Mouse (Mus musculus): ENCODE measurements at regions not wholly inside any gene's neighbourhood (a gene's known extent, or its start where the extent isn't known, plus 50 kb on each side); places are given as distances from the start of the nearest gene placed in this dataset.
A peak's percentile ranks its signal among the peaks of the same experiment; 100 is the strongest.

DNA sequence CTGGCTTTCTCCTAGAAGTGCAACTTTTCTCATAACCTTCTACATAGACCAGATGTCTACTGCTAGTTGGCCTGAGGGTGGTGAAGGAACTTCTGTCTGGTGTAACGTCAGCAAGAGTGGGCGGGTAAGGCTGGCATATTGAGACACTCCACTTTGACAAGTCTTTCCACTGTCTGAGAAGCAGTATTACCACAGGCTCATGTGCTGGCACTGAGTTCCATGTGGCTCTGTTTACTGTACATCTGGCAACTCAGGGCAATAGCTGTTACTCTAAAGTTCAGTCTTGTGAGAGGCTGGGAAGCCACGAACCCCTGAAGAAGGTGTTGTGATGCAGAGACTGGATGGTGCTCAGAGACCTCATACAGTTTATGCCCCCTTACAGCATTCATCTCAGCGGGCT, 230.7 kb upstream of the Tbx18 start:
- no peak for DNase-seq (ENCODE audit: low spot score in 2 of 2)

DNA sequence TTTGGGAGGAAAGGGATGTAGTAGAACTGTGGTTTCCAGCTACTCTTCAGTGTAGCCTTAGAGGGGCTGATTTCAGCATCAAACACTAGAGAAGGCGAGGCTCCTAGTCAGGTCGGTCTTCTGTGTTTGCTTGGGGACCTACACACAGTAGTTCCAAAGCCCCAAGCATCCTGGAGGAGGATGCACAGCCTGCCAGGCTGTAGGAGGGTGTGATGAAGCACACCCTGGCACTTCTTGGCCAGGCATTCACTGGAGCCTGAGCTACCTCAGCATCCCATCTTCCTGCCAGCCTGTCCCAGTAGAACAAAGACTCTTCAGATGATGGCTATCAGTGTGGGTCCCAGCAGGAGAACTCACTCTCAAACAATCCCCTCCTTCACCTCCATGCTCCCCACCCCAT, 233.4 kb upstream of the Tbx18 start:
- no peak for DNase-seq (ENCODE audit: low spot score in 2 of 2)

DNA sequence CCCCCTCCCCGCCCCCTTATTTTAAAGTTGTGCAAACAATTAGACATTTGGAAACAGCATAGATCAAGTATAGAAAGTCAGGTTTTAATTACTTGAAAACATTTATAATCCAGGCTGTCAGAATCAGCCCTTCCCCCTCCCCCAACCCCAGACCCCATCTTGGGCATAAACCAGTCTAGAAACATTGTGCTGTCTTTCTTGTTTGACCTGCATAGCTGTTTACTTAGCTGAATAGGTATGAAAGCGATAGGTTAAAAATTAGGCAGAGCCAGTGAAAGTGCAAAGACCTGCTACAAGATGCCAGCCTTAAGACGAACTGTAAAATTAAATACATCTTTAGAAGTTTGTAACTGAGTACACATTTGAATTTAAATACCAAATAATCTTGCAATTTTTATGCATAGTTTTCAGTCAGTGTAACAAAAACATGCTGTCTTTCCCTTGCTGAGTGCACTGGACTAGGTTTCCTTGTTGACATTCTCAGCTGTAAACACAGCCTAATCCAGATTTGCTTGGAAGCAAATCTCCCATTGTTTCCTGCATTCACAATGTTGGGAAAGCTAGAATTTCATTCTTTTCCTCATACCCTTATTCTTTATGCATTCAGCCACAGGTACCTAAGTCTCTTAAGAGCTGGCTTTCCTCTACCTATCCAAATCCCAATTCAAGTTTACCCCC, 234.2 kb upstream of the Tbx18 start:
- DNase-seq (ENCODE audit: low spot score in 2 of 2) = no peak

DNA sequence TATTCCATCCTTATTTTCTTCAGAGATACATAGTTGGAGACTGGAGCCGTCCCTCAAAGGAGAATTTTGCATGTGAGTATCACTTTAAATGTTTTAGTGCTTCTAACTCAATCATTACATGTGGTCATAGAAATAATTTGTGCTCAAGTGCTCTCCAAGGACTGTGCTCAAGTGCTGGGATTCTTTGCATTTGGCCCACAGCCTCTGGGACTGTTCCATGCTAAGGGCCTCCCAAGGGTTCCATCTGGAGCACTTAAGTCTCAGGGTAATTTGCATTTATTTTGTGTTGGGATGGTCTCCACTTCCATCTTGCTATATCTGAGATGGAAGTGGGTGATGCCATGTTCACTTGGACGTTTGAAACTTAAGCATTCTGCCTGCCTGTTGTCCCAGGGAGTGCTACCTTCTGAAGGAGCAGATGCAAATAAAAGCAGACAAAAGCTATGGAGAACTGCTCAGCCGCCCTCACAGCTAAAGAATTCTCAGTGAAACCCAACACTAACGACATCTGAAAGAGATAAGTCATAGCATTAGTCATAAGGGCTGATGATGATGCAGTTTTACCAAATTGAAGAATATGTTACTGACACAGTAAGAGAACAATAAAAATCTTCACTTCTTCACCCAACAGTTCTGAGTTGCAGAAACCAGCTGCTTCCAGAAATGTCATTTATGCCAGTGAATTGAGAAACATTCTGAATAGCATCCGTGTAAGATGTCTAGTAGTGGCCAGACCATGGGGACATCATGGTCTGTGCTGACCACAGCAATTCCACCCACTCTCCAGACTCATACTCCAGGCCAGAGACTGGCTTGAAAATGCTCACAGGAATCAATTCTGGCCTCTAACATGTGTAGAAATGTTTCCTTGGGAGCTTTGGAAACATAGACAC, 237.4 kb upstream of the Tbx18 start:
- no peak for DNase-seq (ENCODE audit: low spot score in 2 of 2)

DNA sequence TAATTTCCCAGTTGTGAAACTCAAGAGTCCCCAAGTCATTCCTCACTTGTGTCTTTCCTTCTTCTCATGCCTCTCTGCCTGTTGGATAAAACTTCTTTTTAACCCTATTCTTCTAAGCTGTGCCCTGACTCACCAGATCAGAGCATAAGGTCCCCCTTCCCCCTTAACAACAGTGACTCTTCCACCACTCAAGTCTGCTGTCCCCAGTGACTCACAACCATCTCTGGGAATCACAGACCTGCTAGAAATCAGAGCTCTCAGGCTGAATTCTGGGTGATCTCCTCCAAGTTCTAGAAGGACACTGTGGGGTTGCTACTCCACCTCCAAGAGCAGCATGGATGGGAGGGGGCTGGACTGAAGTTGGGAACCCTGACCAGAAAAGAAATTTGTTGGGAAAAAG, 239.5 kb upstream of the Tbx18 start:
- no peak for DNase-seq (ENCODE audit: low spot score in 2 of 2)

DNA sequence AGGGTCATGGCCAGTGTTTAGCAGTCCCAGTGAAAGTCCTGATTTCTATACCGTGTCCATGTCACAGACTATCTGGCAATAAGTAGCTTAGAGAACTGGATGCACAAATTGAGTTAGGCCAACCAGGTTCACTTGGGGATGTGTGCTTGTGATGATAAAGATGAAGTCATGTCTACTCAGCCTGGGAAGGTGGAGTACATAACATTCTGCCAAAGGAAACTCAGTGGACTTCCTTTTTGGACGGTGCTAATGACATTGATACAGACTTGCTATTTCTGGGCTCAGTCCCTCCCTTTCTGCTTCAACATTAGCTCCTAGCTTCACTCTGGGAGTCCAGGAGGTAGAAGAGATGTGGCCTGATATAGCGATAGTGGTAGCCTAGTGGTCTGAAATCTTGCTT, 240.7 kb upstream of the Tbx18 start:
- DNase-seq (ENCODE audit: low spot score in 2 of 2) = no peak

DNA sequence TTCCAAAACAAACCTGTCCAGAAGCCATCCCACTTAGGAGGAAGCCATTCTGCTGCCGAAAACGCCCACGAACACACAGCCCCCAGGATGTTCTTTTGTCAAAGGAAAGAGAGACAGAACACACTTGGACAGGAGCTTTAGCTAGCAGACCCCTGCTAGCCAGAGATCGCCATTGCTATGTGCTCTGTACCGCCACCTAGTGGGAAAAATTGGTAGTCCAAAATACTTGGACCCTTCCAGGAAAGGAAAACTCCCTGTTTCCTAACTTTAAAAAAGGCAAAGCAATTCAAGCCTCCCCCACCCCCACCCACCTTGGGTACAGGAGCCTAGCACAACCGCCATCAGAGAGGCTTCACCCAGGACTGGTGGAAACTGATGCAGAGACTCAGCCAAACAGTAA, 242.5 kb upstream of the Tbx18 start:
- no peak for DNase-seq (ENCODE audit: low spot score in 2 of 2)

DNA sequence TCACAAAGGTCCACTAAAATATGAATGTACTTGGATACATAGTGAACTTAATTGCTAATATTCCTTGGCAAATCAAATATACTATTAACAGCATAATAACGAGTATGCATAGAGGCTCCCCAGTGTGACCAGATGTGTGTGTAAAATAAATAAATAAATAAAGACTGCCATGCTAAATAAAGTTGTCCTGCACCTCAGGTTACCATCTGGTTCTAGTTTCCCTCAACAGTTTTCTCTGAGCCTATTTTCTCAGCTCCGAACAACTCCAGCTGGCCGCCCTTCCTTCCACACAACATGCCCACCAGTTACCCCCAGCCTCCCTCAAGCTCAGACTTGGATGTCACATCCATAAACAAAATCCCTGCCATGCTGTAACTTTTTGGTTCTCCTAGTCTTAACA, 253.8 kb upstream of the Tbx18 start:
- DNase-seq (ENCODE audit: low spot score in 2 of 2) = no peak

DNA sequence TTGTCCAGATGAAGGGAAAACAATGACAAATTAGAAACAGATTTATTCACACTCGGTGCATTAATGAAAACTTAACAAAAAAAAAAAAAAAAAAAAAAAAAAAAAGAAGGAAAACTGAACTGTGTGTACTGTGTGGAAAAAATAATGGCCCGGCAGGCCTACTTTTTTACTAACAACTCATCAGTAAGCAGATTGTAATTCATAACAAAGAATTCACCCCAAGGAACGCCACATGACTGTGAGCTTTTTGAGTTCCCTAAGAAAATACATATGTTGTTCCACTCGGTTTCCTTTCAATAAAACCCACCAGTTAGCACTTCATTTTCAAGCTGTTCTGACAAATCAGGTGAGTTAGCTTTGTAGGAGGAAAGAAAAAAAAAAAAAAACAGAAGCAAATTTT, 254.4 kb upstream of the Tbx18 start:
- DNase-seq (ENCODE audit: low spot score in 2 of 2) = no peak

DNA sequence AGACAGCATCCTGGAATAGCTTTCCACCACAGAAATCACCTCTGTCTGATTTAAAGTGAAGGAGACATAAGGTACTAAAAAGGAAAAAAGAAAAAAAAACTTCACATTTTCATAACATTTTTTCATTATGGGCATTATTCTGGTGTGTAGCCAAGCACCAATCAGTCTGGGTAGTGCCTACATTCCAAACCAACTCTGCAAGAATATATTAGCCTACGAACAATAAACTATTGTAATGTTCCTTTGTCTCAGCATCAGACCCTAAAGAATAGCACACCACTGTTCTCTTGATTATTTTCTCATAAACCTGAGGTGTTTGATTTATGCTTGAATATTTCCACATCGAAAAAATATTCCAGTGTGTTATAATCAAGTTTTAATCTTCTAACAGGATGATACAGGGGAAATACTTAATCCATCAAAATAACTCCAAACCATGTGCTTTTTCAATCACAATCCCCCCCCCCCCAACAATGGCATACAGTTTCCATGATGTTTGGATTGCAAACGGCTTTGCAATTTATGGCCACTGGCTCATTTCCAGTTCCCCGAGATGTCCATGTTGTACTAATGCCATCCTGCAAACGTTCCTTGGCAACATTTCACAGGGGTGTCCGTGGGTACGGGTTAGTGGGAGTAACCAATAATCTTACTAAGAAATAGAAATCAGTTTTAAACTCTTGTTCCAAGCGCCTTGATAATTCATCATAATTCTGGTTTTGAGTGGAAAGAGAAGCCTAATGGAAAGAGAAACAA, 275.1 kb upstream of the Tbx18 start:
- DNase-seq (ENCODE audit: low spot score in 2 of 2) = no peak

DNA sequence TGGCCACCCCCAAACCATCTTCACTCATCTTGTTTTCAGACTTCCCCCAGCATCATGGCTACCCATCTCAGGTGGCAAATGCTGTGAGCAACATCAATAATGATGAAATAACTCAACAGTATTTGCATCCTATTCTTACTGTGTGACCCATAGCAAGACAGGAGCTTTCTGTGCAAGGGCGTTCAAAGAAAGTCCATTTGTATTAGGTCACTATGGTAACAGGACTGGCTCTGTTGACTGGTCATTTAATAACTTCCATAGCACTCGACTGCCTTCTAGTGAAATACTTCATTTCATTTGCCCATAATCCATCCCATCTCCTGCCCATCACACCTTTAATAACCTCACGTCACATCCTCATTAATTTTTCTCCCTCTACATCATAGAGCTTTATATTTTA, 292.7 kb upstream of the Tbx18 start:
- no peak for DNase-seq (ENCODE audit: low spot score in 2 of 2)

DNA sequence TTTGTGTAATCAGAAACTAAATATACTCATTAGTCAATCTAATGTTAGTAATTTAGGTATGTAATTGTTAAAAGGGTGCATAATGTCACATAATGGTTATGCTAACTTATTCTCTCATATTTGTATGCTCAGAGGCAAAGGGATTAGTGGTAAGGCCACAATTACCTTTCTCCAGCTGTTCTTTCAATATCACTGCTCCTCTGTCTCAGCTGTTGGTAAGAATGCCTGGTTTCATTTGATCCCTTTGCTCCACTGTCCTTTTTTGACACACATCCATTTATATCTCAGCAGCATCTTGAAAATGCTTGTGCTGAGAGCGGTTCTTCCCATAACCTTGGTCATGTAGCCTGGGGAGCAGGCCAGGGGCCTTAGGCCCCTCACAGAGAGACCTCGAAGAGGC, 294.9 kb upstream of the Tbx18 start:
- no peak for DNase-seq (ENCODE audit: low spot score in 2 of 2)

DNA sequence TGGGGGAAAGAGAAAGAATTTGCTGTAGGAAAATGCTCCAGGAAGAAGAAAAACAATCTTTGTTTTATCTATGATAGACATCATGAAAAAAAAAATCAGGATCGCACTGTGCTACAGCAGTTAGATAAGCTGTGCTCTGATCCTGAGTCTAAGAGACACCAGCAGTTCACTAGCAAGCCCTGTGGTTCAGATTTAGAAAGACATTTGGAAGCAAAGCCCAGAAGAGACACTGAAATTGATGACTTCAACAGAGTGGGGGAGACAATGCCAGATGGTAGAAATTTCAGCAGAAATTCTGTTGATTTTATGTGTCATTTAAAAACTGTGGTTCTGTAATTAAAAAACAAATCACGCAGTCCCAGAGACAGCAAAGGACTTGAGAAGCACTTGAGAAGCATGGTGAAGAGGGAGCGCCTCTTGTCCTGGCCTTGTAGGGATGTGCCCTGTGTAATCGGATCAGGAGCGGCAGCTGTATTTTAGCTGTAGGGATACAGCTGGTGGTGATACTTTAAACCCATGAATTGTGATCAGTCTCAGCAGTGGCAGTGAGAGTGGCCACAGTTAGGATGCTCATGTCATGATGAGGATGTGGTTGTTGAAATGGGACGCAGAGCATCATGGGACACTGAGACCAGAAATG, 296.4 kb upstream of the Nt5e start:
- DNase-seq (ENCODE audit: low spot score in 2 of 2) = peak; percentile 26 to 46

DNA sequence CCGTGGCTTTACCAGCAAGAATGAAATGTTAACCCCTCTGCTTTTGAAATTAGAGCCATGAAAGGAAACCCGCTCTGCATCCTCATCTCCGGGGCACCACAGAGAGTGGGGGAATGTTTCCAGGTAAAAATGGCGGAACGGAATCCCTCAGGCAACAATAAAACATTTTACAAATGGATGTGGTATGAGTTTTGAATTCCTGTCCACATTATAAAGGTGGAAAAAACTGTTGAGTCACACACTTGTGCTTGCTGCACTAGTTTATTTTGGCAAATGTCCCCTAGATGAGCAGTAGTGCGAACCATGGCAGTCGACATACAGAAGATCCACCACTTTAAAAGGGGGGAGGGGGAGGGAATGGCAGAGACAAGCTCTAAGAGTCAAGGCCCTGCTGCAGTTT, 289.4 kb upstream of the Nt5e start:
- DNase-seq (ENCODE audit: low spot score in 2 of 2) = no peak

DNA sequence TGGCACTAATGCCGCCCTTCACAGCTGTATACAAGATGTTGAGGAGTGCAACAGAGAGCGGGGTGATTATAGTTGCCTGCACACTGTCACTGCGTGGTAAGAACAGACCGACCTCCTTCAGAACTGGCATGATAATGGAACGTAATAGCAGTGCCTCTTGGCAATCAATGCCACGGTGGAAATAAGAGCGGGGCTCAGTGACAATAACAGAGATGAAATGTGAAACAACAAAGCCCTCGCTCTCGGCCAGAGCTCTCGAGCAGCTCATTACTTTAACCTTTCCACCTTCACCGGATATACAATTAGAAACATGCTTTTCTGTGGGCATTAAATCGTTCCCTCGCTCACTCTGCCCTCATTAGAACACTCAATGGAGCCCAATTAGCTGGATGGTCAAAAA, 277.7 kb upstream of the Nt5e start:
- no peak for DNase-seq (ENCODE audit: low spot score in 2 of 2)

DNA sequence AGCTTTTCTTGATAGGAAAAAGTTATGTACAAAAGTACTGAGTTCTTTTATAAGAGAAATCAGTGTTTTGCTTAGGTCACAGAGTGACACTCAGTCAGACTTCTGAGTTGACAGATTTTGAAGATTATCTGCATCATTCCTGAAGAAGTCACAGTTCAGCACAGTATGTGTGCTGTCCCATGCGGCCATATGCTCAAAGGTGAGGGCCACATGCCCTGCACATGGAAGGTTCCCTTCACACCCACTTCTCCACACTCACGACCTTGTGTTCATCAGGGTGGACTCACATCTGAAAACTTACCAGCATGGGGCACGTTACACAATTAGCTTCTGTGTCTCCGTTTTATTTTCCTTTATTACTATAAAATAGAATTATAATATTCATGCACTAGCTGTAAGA, 277.2 kb upstream of the Nt5e start:
- no peak for DNase-seq (ENCODE audit: low spot score in 2 of 2)

DNA sequence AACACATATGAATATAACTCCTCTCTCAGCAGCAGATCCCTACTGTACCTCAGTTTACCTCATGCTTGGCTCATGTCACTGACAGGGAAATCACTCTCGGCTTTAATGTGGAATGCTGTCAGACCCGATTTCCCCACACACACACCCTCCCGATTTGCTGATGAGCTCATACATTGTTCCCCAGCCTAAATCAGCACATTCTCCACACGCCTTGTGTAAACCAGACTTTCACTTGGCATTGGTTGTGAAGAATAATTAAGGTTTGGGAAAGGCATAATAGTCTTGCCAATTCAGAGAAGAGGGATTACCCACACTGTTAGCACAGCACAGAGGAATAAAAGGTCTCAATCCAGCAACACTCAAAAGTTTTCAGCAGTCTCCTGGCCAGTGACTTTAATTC, 268.4 kb upstream of the Nt5e start:
- DNase-seq (ENCODE audit: low spot score in 2 of 2) = no peak

DNA sequence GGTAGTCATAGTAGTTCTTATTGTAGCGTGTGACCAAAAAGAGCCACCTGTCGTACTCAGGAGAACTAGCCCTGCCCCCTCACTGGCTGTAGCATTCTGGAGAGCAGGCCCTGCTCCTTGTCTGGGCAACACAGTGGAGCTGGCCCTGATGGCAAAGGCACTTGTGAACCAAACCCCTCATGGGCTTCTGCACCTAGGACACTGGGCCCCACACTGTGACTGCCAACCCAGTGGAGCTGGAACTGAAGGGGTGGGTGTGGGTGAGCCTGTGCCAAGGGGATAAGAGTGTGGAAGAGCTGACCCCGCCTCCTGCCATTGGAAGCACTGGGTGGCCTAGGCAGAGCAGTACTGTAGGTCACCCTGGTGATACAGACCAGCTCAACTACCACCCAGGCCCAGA, 268.0 kb upstream of the Nt5e start:
- no peak for DNase-seq (ENCODE audit: low spot score in 2 of 2)

DNA sequence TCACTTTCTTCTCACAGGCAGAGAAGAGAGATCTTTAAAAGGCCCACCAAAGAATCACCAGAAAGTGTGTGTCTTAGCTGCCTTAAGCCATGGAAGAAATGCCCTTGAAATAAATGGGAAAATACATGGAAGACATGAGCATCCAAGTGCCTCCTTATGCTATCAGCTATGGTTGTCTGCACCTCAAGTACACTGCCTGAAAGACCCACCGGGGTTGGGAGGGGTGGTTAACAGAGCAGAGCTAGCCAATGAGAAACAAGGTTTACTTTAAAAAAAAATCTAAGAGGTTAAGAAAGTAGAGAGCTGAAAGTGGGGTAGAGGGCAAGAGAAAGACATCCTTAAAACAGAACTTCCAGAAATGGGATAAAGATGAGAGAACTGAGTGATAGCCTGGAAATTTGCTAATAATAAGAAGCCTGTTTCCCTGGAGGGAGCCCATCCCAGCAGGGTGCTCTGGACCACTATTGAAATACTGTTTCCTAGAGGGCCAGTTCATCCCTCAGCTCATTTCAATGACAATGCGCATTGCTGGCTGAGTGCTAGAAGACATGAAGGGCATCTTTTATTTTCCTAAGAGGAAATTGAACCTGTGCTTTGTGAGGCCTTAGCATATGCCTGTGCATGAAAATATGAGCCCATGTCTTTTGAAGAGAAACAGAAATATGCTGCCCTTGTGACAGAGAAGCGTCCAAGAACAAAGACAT, 262.9 kb upstream of the Nt5e start:
- DNase-seq (ENCODE audit: low spot score in 2 of 2) = no peak

DNA sequence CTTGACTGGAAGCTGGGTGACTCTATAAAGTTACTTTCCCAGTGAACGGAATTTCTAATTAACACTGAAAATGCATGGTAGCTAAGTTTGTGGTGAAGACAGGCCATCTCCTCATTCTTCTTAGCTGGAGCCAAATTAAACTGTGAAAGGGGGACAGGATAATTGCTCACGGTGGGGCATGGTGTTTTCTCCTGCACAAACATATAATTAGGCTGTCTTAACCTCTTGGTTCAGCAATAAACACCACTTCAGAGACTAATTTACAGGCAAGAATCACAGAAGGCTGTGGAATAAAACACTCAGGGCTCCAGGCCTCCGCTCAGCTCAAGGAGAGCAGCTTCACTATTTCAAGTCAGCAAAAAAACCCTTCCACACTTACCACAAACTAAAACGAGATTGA, 261.9 kb upstream of the Nt5e start:
- DNase-seq (ENCODE audit: low spot score in 2 of 2) = no peak

DNA sequence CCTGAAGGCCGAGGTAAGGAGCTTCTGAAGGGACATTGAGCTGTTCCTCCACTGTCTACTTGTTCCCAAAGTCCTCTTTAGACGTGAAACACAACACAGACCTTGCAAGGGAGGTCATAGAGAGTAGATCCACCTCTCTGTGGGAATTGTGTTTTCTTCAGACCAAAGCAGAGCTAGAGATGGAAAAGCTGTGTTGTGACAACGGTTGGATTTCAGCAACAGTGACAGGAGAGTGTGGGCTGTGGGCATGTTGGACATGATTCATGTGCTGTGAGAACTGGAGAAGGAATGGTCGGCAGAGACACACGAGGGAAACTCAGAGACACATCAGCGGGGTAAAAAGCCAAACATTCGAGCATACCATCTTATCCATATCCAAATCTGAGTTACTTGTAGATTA, 261.2 kb upstream of the Nt5e start:
- no peak for DNase-seq (ENCODE audit: low spot score in 2 of 2)

Data from layer of hippocampus, adult 8-10 months (tissue).